Mouse (Mus musculus) adrenal gland, postnatal 10 days (tissue): ENCODE results near the gene Gm4871. TPM values are rescaled to one million over a fixed set of nuclear protein-coding genes. Genes with fewer than 3 reads are reported as not detected.
"Not testable (repeated sequence)": the region's sequence is repeated elsewhere in the genome, so short reads cannot be mapped to it uniquely, and the experiment has no call there.

ENCODE experiments used
- DNase-seq: peaks from one replicate; pipeline ENCODE4 v3.0.0; 2021; ENCODE audit warnings: mixed read lengths
- long read RNA-seq, 2 experiments: library from polyadenylated mRNA; stranded (forward); transcript quantifications; one replicate each; pipeline ENCODE4 v2.0.0; 2021
- total RNA-seq, 2 experiments: library from RNA; stranded (reverse); gene quantifications; 2 replicates each; pipeline ENCODE4 v1.2.3; 2021

Gene Gm4871
- total RNA-seq, result not detected
- long read RNA-seq, experiment 1, result 0 reads
- long read RNA-seq, experiment 2, result 0 reads

DNA sequence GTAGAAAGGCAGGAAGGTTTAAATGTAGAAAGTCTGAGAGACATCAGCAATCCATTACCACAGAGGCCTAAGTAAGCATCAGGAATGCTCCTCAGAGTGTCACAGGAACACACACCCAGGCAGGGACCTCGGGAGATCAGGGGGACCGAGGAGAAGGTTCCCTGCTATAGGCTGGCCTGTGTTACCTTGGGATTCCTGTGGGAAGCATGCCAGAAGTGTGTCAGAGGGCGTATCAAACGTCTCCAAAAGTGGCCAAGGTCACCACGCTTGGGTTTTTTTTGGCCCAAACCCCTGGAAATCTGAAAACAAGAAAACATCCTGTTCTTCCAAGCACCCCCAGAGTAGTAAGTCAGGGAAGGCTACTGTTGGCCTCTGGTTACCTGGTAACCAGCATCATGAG lies at the start of gene Gm4871:
Gm4871 (minus strand) TSS at position 364 of the 400 bp plus-strand sequence.
- DNase-seq, result peak; percentile 54

DNA sequence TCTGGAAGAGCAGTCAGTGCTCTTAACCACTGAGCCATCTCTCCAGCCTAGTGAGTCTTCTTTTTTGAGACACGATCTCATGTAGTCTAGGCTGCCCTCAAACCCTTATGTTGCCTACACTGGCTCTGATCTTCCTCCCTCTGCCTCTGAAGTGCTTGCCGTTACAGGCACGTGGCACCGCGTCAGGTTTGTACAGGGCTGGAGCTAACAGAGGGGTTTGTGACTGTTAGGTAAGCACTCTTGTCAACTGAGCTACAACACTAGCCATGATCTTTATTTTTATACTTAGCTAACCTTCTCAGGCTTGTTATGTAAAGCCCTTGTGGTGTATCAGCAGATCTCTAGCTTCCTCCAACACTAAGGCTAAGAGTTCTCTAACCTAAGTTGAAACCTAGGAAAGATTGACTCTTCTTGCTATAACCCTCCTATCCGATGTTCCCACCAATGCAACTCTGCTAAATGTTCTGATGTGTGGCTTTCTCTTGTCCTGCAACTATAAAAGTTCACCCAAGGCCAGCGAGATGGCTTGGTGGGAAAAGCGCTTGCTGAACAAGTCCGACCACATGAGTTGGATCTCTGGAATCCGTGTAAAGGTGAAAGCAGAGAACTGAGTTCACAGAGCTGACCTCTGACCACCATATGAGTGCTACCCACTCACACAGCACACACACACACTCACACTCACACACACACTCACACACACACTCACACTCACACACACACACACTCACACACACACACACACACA lies 49.5 kb upstream of the Gm4871 start:
- DNase-seq, result no peak

GRCm38 (mm10) chr5:145075081-145075480 lies 42.5 kb upstream of the Gm4871 start:
- no peak for DNase-seq

GRCm38 (mm10) chr5:145071342-145071741 lies 38.8 kb upstream of the Gm4871 start:
- no peak for DNase-seq

DNA sequence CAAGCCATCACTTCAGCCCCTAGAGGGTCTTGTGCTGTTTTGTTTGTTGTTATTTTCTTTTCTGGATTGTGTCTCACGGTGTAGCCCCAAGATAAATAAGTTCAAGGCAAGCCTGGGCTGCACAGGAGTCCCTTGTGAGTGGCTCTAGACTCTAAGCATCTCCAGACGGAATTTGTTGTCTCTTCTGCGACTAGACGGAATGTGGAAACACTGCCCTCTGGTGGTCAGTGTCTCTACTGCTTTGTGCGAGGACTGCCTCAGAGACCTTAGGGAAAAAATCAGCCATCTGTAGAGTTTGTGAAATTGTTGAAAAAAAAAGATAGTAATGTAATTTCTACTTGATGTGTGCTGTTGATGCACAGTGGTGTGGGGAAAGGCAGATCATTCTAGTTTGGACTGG lies 37.2 kb upstream of the Gm4871 start:
- DNase-seq, result peak; percentile 85

- no peak for DNase-seq
These were observed 36.3 kb upstream of the Gm4871 start for GRCm38 (mm10) chr5:145068863-145069262.

- DNase-seq, result no peak
These were observed 32.3 kb upstream of the Gm4871 start for GRCm38 (mm10) chr5:145064765-145065340.

GRCm38 (mm10) chr5:145059524-145059923 lies 27.0 kb upstream of the Gm4871 start:
- DNase-seq, result no peak

DNA sequence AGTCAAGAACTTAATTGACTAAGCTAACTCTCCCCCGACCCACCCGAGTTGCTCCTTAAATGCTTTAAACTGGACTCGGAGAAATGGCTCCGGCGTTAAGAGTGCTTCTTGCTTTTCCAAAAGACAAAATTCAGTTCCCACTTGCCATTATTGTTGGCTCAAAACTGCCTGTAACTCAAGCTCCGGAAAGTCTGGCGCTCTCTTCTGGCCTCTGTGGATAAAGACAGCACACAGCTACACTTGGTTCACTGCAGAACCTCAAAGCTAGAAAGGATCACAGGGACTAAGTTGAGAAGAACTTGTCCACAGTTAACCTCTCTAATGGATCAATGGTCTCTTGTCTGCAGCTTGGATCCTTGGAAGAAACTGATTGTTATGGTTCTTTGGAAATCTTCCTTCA lies 26.2 kb upstream of the Gm4871 start:
- DNase-seq, result peak; percentile 15

DNA sequence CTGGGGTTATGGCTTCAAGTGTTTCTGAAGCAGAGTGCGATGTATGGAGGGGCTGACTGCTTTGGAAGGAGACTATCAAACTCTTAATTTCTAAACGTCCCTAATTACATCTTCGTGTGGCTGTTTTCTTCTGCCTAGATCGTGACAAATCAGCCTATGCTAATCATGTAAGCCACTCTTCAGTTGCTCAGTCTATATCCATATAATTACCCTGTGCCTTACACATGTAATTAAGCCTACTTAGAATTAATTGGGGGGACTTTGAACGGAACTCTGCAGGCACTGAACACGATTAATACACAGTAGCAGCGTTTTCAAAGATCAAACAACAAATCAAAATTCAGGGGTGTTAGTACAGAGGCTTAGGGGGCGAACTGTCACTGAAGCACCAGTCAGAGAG lies 25.4 kb upstream of the Gm4871 start:
- DNase-seq, result no peak

- DNase-seq, result not testable (repeated sequence)
These were observed 21.6 kb upstream of the Gm4871 start for GRCm38 (mm10) chr5:145054187-145054586.

DNA sequence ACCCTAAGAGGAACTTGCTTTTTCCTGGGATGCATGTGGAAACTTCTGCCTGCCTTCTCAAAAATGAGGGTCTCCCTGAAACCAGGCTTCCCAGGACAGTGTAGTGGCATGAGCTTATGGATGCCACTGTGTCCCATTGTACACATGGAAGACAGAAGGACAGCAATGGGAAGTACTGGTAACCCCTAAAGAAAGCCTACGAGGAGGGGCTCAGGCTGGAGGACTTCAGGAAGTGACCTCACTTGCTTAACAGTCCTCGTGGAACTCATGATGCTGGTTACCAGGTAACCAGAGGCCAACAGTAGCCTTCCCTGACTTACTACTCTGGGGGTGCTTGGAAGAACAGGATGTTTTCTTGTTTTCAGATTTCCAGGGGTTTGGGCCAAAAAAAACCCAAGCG lies 10.1 kb upstream of the Gm4871 start, which contains the start of gene 1700018F24Rik:
1700018F24Rik (plus strand) TSS at position 301 of the 400 bp plus-strand sequence.
- DNase-seq, result not testable (repeated sequence)

DNA sequence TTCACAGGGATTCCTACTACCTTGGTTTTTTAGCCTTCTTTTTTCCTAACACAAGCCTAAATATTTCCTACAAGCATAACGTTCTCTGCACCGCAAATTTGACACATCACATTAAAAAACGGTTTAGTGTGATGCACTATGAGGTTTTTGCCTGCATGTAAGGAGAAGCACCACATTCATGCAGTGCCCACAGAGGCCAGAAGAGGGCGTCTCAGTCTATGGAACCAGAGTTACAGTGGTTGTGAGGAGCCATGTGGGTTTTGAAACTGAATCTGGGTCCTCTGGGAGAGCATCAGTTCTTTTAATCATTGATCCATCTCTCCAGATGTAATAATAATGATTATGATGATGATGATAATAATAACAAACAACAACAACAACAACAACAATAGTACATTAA lies 9.1 kb upstream of the Gm4871 start:
- peak; percentile 35 for DNase-seq

GRCm38 (mm10) chr5:145030476-145030875 lies 2.1 kb downstream of the Gm4871 start:
- not testable (repeated sequence) for DNase-seq

GRCm38 (mm10) chr5:145020712-145021111 lies 11.8 kb downstream of the Gm4871 start:
- not testable (repeated sequence) for DNase-seq

DNA sequence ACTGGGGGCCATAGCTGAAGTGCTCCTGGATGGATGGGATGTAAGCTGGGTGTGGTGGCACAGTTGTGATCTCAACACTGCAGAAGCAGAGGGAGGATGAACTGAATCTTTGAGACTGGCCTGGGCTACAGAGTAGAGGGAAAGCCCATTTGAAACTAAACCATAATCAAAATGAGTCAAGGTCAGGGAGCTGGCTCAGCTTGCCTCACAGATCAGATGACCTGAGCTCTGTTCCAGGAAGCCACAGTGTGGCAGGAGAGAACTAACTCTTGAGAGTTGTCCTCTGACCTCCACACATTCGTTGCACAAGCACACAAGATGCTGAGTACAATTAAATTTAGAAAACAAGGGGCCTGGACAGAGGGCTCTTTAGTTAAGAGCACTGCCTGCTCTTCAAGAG lies 12.3 kb downstream of the Gm4871 start:
- peak; percentile 24 for DNase-seq

GRCm38 (mm10) chr5:145016761-145017160 lies 15.8 kb downstream of the Gm4871 start:
- DNase-seq, result not testable (repeated sequence)

GRCm38 (mm10) chr5:145014278-145014677 lies 18.3 kb downstream of the Gm4871 start:
- DNase-seq, result no peak

GRCm38 (mm10) chr5:145008878-145009659 lies 23.5 kb downstream of the Gm4871 start:
- no peak for DNase-seq

DNA sequence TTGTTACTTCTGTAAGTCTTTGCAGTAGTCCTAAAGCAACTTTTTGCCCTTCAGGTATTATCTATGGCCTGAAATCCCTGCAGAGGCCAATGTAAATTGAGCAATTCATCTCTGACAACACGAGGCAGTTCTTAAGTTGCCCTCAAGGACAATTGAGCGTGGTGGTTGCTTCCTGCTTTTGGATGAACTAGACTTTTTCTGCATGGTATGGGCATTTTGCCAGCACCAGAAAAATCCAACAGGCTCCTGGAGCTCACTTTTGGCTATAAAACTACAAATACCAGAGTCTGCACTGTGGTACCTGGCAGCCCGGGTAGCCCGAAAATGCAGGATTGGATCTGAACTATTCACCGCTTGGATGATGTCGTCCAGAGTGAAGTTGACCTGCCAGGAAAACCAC lies 27.0 kb downstream of the Gm4871 start:
- DNase-seq, result peak; percentile 46

DNA sequence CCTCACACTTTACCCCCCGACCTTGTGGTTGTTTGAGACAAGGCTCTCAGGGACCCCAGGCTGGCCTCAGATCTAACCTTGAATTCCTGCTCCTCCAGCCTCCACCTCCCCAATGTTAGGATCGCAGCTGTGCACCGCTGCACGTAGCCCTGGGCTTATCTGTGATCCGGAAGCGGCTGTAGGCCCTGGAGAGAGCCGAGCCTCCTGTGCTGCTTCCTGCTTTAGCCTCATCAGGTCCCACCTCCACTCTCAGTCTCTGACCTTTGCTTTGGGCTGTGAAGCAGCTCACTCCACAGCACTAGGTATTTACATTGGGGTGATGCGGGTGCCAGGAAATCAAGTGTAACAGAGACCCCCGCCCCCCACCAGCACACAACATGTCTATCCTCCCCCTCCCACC lies 28.1 kb downstream of the Gm4871 start:
- no peak for DNase-seq

GRCm38 (mm10) chr5:145003362-145003761 lies 29.2 kb downstream of the Gm4871 start:
- DNase-seq, result no peak

DNA sequence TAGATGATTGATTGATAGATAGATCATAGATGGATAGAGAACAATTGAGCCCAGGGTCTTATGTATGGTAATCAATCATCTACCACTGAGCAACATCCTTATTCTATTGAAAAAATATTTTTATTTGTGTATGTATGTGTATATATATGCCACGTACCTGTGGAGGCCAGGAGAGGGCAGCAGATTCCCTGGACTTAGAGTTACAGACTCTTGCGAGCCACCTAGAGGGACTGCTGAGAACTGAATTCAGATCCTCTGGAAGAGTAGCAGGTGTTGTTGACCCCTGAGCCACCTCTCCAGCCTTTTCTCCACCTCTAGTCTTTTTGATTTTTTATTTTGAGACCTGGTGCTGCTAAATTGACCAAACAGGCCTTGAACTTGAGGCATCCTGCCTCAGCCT lies 34.1 kb downstream of the Gm4871 start:
- DNase-seq, result no peak
